Mouse (Mus musculus) thymus, postnatal 10 days (tissue): Measurements from ENCODE around the gene Spns1.
A peak's percentile ranks its signal among the peaks of the same experiment; 100 is the strongest.
"Not testable (repeated sequence)": the region's sequence is repeated elsewhere in the genome, so short reads cannot be mapped to it uniquely, and the experiment has no call there.

ENCODE experiments used
- DNase-seq, 2 experiments: peaks; one replicate each; pipeline ENCODE4 v3.0.0; 2021; ENCODE audit warnings: low spot score in 2 of 2

Spns1 gene

DNA sequence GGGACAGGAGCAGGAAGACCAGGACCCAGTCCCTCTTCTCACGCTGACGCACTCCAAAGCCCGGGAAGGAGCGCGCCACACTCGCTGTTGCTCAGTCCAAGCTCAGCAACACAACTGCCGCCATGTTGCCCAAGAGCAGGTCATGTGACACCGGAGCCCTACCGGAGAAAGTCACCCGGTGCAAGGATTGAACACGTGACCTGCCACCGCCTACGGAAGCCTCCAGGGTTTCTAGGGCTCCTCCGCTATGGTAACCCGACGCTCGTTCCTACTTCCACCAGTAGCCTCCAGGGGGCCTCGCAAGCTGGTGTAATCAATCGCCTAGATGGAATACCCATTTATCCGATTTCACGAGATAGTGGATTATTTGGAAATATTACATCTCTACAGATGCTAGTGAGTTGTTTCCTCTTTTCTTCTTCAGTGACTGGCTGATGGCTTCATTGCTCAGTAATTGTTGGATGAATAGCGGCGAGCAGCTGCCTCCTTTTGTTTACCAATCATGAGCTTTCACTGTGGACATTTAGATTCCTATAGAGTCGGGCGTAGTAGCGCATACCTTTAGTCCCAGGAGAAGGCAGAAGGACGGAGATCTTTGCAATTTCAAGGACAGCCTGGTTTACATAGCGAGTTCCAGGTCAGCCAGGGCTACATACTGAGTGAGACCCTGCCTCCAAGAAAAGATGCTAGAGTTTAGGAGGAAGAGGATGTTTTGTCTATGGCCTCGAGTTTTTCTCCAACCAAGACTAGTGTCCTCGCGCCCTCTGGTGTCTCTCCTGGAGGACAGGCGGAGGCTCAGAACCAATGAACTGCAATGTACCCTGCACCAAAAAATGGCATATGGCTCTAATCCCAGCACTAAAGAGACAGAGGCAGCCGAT, at the start of gene Spns1:
Spns1 (minus strand) TSS at position 173 of the 881 bp plus-strand sequence.
- DNase-seq, result peak; percentile 94 to 95

- DNase-seq, result no peak
Measured at GRCm38 (mm10) chr7:126424161-126424560, 46.9 kb upstream of the Spns1 start.

GRCm38 (mm10) chr7:126421756-126422155, 44.5 kb upstream of the Spns1 start:
- DNase-seq, result no peak

DNA sequence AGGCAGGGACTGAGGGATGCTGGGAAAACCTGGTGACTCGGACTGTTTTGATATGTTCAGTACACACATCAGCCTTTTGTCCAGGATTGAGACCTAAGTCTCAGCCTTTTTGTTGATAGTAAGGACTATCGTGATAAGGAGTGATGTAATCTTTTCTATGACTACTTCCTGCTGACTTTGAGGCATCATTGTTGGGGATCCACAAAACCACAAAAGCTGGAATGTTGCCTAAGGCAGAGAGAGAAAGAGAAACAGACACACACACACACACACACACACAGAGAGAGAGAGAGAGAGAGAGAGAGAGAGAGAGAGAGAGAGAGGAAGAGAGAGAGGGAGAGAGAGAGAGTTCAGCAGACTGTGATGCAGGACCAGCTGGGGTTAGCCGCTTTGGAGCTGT, 41.2 kb upstream of the Spns1 start:
- DNase-seq, result no peak

DNA sequence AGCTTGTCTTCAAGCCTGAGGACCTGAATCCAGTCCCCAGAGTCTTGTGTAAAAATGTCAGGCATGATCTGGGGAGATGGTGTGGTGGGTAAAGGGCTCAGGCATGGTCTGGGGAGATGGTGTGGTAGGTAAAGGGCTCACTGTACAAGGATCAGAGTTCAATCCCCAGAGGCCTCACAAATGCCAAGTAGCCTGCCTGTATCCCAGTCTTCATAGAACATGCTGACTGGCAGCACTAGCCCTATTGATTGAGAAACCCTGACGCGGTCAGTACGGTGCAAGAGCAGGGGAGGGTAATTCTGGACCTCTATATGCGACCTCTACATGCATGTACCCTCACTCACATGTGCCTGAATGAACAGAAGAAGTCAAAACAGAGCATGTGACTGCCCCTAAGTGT, 40.4 kb upstream of the Spns1 start:
- DNase-seq, result no peak

GRCm38 (mm10) chr7:126417045-126417444, 39.8 kb upstream of the Spns1 start:
- DNase-seq, result no peak

DNA sequence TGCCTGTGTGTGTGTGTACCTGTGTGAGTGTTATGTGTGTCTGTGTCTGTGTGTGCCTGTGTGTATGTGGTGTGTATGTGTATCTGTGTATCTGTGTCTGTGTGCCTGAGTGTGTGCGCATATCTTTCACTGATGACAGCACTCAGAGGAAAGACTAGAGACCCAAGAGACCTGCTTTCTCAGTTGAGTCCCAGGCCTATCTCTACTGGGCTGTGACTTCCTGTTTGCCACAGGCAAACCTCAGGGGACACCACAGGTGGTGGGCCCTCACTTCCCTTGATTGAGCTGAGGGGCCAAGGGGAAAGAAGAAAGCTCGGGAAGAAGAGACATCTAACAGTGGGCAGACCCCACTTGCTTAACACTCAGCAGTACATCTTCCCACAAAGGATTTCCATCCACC, 39.4 kb upstream of the Spns1 start:
- DNase-seq, result peak; percentile 27 to 31

GRCm38 (mm10) chr7:126414725-126415124, 37.5 kb upstream of the Spns1 start, which contains the start of gene Cd19:
TSS of gene Cd19 (minus strand) at chr7:126414889.
- no peak for DNase-seq

- DNase-seq, result no peak
Measured at GRCm38 (mm10) chr7:126411061-126411460, 33.8 kb upstream of the Spns1 start.

- no peak for DNase-seq
Measured at GRCm38 (mm10) chr7:126408686-126409085, 31.4 kb upstream of the Spns1 start.

DNA sequence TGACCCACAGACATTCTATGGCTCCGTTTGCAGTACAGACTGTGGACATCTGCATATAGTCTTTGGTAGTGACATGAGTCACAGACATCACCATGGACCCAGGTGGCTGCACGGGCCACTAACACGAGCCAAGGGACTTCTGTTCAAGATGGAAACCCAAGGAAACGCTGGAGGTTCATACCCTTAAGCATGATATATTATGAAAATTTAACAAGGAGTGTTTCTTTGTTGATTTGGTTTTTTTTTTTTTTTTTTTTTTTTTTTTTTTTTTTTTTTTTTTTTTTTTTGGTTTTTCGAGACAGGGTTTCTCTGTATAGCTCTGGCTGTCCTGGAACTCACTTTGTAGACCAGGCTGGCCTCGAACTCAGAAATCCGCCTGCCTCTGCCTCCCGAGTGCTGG, 25.3 kb upstream of the Spns1 start:
- DNase-seq, result not testable (repeated sequence)

- DNase-seq, result peak; percentile 82 to 96
Measured at GRCm38 (mm10) chr7:126399548-126399947, 22.3 kb upstream of the Spns1 start.

DNA sequence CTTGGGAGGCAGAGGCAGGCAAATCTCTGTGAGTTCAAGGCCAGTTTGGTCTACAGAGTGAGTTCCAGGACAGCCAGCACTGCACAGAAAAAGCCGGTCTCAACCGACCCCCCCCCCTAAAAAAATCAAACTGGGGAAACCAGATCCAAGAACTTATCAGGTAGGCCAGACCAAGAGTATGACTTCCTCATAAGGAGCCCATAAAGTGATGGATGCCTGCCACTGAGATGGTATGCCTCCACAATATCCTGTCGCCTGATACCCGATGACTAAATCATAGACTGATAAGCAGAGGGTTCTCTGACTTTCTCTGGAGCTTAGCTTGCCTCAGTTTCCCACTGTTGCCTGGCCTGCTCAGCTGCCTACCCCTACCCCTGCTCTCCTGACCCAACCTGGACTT, 20.6 kb upstream of the Spns1 start:
- no peak for DNase-seq

DNA sequence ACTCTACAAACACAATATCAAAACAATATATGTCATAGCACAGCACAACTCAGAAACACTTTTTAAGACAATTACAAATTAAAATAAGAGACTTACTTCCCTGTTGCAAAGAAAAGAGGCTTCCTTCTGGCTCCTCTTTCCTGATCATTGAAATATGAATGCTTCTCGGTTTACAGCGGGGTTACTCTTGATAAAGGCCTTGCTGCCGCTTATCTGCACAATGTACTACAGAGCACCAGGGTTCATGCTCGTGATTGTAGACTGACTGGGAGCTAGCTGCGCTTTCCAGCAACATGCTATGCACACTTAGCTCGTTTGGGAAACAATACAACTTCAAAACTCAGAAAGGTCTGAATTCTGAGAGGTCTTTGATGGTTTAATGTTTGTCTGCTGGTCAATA, 20.0 kb upstream of the Spns1 start:
- DNase-seq, result no peak

DNA sequence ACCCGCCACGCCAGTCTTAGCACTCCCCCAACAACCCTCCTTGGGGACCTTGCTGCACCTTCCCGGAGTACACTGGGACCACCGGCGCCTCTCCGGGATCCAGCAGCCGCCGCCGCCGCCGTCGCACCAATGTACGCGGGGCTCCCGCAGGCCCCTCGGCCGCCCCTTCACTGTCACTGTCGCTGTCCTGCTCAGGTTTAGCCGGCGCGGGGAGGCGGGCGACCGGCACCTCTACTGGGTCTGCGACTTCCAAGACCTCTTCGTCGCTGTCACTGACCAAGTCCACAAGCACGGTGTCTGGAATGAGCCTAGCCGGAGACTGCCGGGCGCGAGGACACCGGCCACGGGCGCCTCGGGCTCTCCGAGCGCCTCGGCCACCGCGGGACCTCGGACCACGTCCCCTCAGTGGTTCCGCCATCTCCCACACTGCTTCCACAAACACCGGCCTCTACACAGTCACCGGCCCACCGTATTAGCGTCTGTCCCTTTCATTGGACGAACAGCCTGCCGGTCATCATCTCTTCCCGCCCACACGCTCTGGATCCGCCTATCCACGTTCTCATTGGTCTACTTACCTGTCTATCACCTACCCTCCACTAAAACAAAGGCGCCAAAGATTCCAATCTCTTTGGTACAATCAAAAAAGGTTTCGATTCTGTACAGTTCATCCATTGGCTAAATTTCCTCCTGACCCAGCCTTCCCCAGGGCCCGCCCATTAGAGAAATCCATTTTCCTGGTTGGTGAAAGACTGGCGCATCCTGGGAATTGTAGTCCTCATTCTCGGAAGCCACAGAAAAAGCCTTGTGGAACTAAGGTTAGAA, 19.3 kb upstream of the Spns1 start, which contains the start of gene Nfatc2ip:
Nfatc2ip (minus strand) TSS at position 440 of the 822 bp plus-strand sequence.
- DNase-seq, result peak; percentile 87 to 97

DNA sequence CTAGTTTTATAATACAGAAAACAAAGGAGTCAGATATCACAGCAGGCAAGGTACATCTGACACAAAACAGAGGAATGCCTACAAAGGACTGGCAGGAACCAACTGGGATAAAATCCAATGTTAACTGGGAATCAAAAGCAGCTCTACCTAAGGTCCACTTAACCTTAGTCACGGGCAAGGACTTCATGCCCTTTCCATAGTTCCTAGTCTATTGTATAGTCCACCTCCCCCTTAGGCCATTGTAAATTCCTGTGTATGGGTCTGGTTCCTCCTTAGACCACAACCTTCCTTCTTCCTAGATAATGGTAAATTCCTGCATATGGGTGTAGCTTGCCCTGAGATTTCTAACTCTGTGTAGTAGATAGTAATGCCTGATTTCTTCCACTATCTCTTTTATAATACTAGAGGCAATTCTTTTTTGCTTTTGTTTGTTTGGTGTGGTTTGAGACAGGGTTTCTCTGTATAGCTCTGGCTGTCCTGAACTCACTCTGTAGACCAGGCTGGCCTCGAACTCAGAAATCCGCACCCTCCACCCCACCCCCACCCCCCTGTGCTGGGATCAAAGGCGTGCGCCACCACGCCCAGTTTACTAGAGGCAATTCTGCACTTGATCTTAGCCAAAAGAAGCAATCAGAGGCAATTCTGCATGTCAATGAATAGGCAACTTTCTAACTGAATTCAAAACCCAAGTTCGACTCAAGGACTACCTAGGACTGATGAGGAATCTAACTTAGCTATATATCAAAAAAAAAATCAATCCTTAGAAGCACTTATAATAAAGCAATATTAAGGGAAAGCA, 15.0 kb upstream of the Spns1 start:
- DNase-seq, result not testable (repeated sequence)

- no peak for DNase-seq
Measured at GRCm38 (mm10) chr7:126388185-126388584, 10.9 kb upstream of the Spns1 start.

- DNase-seq, result no peak
Measured at GRCm38 (mm10) chr7:126383565-126383964, 6.3 kb upstream of the Spns1 start.

GRCm38 (mm10) chr7:126376903-126377277, 360 bp downstream of the Spns1 start:
- DNase-seq, result no peak

DNA sequence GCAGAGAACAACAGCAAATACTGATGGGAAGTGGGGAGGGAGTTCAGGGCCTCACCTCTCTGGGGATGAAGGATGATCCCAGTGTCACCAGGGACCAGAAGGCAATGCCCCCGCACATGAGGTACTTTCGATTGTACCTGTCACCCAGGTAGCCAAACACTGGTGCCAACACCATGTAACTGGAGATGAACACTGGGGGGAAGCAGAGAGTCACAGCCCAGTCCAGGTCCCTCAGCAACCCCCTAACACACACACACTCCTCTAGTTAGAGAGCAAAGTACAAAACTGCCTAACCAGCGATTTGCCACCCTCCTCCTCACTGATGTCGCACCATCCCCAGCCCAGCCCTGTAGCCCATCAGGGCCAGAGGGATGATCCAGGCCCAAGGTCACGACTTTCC, 2.2 kb downstream of the Spns1 start:
- no peak for DNase-seq

DNA sequence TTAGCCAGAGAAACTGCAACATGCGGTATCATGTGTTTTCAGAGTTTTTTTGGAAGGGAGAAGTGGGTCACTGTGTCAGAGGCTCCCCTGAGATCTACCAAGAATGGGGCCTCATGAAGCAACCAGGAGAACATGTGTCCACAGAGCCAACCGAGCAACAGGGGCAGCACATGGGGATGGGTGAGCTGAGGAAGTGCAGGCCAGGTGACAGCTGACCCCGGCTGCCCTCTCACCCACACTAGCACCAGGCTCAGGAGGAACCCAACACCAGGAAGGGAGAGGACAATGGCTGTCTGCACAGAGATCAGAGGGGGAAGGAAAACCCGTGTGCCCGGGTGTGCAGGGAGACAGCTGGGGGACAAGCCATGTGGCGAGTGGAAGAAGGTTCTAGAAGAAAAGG, 2.7 kb downstream of the Spns1 start:
- DNase-seq, result no peak

GRCm38 (mm10) chr7:126373007-126373406, 4.2 kb downstream of the Spns1 start:
- DNase-seq, result no peak
